12 mouse cellular contexts compared by ENCODE assay signal in the genomic region with DNA sequence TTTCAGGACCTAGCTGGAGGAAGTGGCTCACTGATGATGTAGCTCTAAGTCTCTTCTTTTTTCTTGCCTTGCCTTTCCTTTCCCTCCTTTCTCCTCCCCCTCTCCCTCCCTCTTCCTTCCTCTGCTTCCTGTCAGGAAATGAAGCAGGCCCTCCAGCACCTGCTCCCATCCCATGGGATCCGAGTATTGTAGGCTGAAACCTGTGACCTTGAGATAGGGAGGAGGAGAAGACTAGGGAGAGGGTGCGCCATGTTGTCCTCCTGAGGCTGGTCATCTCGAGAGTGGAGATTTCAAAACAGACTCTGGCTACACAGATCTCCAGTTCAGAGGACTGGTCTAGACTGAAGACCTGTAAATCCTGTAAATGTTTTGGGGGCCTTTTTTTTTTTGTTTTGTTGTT. TPM values are rescaled to one million over a fixed set of nuclear protein-coding genes. Genes with fewer than 3 reads are reported as not detected.
DNase-seq lines count a peak whose midpoint lies in the region; ATAC-seq and TF ChIP-seq lines count a peak whose summit lies in the region.
"Had no signal": no experiment of that assay in that cellular context is flagged by ENCODE, and none has a peak within 500 bp of the region (broad histone marks: within the 10 kb centered on the region; RNA-seq: fewer than 3 reads in every experiment).

No protein-coding gene starts in this region.

- no peaks in the 10 kb centered on the region for H3K27me3 ChIP-seq in heart, embryonic 11.5 days (ENCODE audit: control insufficient read depth, insufficient read depth, low read length)
- H3K27me3 ChIP-seq in liver, embryonic 13.5 days, result no peaks in the 10 kb centered on the region
- H3K27me3 ChIP-seq: embryonic facial prominence, embryonic 13.5 days; hindbrain, embryonic 15.5 days had no signal

- H3K36me3 ChIP-seq in heart, embryonic 11.5 days (ENCODE audit: control insufficient read depth, insufficient read depth, low read length), result no peaks in the 10 kb centered on the region
- no peaks in the 10 kb centered on the region for H3K36me3 ChIP-seq in ES-E14 (ENCODE audit: control insufficient read depth, insufficient read depth, low read length, poor library complexity, severe bottlenecking)
- H3K36me3 ChIP-seq in liver, embryonic 13.5 days, result no peaks in the 10 kb centered on the region
- H3K36me3 ChIP-seq: embryonic facial prominence, embryonic 13.5 days; hindbrain, embryonic 15.5 days had no signal

- H3K4me1 ChIP-seq in heart, embryonic 11.5 days (ENCODE audit: control insufficient read depth, insufficient read depth, low read length), result peaks cover 10% of the 10 kb centered on the region; the same call in 1 of the 2 replicates
- peaks cover 5 to 17% of the 10 kb centered on the region in 2 experiments; a peak in 3 of 4 replicates for H3K4me1 ChIP-seq in ES-E14 (ENCODE audit: control insufficient read depth in 2 of 2, insufficient read depth in 2 of 2, low read length in 2 of 2, poor library complexity in 1 of 2)
- peaks cover 51% of the 10 kb centered on the region for H3K4me1 ChIP-seq in liver, embryonic 13.5 days (replicated peaks)

- in situ Hi-C loops in ES-E14 (cut with MboI; ENCODE audit: low sequenced_read_pairs in 2 of 2, unreplicated experiment in 2 of 2), result loop anchor here in 1 of 2 experiments (10.0 kb wide), 2 partner anchors 163 to 283 kb away; no protein-coding TSS in a partner anchor

- peak; percentile 93 for DNase-seq in heart, adult 11 months
- DNase-seq in left cerebral cortex, postnatal 4 days, result peak; percentile 15
- no peak for DNase-seq in left cerebral cortex, adult 18-20 months (ENCODE audit: low spot score in 2 of 2)
- no peak for DNase-seq in ES-E14 (ENCODE audit: low read depth, low spot score)
- DNase-seq in liver, embryonic 13.5 days, result no peak
- DNase-seq: cerebellum, adult 18-20 months had no signal

- H3K9ac ChIP-seq in heart, embryonic 11.5 days (ENCODE audit: low read depth, low read length), result no peak overlapping the region
- peak overlapping the region; percentile 97; the same call in 1 of the 2 replicates for H3K9ac ChIP-seq in ES-E14 (ENCODE audit: insufficient read depth, low read depth, low read length, poor library complexity, severe bottlenecking)
- H3K9ac ChIP-seq in liver, embryonic 13.5 days, result no peak overlapping the region
- H3K9ac ChIP-seq: hindbrain, embryonic 15.5 days had no signal

- H3K4me2 ChIP-seq in heart, embryonic 11.5 days, result no peak overlapping the region
- peak overlapping the region; percentile 95; the same call in 1 of the 2 replicates for H3K4me2 ChIP-seq in liver, embryonic 13.5 days

- no peak overlapping the region for H3K27ac ChIP-seq in heart, embryonic 11.5 days (ENCODE audit: low read depth, low read length)
- peak overlapping the region; percentile 97; the same call in 1 of the 2 replicates for H3K27ac ChIP-seq in ES-E14 (ENCODE audit: insufficient read depth, low read depth, low read length, poor library complexity, severe bottlenecking)
- H3K27ac ChIP-seq in liver, embryonic 13.5 days, result peak overlapping the region; percentile 14; the same call in 1 of the 2 replicates
- H3K27ac ChIP-seq: hindbrain, embryonic 15.5 days had no signal

- no peak for ATAC-seq in heart, embryonic 11.5 days (replicated peaks; ENCODE audit: insufficient number of reproducible peaks, low FRiP score, low TSS enrichment)
- ATAC-seq in liver, embryonic 13.5 days (ENCODE audit: low read depth), result no peak
- no peak for ATAC-seq in megakaryocyte-erythroid progenitor cell, adult 5-6 weeks (replicated peaks; ENCODE audit: low FRiP score, low TSS enrichment, poor library complexity, severe bottlenecking)
- no peak for ATAC-seq in CD4-positive, CD25-positive, alpha-beta regulatory T cell, adult 4 months
- ATAC-seq: activated CD4-positive, CD25-positive, alpha-beta regulatory T cell, adult 4 months had no signal

- H3K4me3 ChIP-seq in heart, embryonic 11.5 days (ENCODE audit: low read depth, low read length), result no peak overlapping the region
- H3K4me3 ChIP-seq in ES-E14 (ENCODE audit: insufficient read depth in 1 of 2, low read depth in 1 of 2, low read length in 2 of 2, poor library complexity in 1 of 2, severe bottlenecking in 1 of 2), result peak overlapping the region; percentile 9 to 85; a peak in 1 of 4 replicates
- H3K4me3 ChIP-seq in liver, embryonic 13.5 days (replicated peaks), result no peak overlapping the region
- H3K4me3 ChIP-seq: hindbrain, embryonic 15.5 days had no signal

- intact Hi-C loops in left cerebral cortex, postnatal 4 days (cut with DNase I), result loop anchor here (5.0 kb wide), 2 partner anchors 160 to 305 kb away; no protein-coding TSS in a partner anchor

- 55% methylated on average over 3 of the region's 3 CpGs for WGBS in heart, embryonic 11.5 days (ENCODE audit: insufficient replicate concordance)
- 64% methylated on average over 3 of the region's 3 CpGs for WGBS in liver, embryonic 13.5 days (ENCODE audit: insufficient replicate concordance)

- no peaks in the 10 kb centered on the region for H3K9me3 ChIP-seq in heart, embryonic 11.5 days (replicated peaks; ENCODE audit: control insufficient read depth, low read length)
- no peaks in the 10 kb centered on the region for H3K9me3 ChIP-seq in ES-E14 (ENCODE audit: control insufficient read depth, insufficient read depth, low read depth, low read length)
- no peaks in the 10 kb centered on the region for H3K9me3 ChIP-seq in liver, embryonic 13.5 days (replicated peaks)
- H3K9me3 ChIP-seq: embryonic facial prominence, embryonic 13.5 days; hindbrain, embryonic 15.5 days had no signal

TF ChIP-seq in ES-E14, 5 proteins besides CTCF, POLR2A, EP300 and RAD21:
- no peak for TF ChIP-seq HCFC1 (IDR thresholded peaks at IDR 0.05; ENCODE audit: borderline replicate concordance, insufficient read depth, low read length)
- TF ChIP-seq MAFK (IDR thresholded peaks at IDR 0.05; ENCODE audit: insufficient read depth, low read depth, low read length), result no peak
- TF ChIP-seq CHD2 (IDR thresholded peaks at IDR 0.05; ENCODE audit: low read depth, low read length), result no peak
- TF ChIP-seq ZC3H11A (IDR thresholded peaks at IDR 0.05; ENCODE audit: borderline replicate concordance, low read depth, low read length), result no peak
- no peak for TF ChIP-seq ZNF384 (IDR thresholded peaks at IDR 0.05; ENCODE audit: low read depth, low read length)

RNA-seq across cellular contexts. Expression of gene Gtf2ird2, which starts 1.6 kb away (rescaled TPM):
- polyA plus RNA-seq in heart, embryonic 11.5 days (2014; fragmentation: Nextera tagmentation; extraction: Ambion mirVana), result 5.3 and 6.5 TPM in 2 replicates
- total RNA-seq in left cerebral cortex, postnatal 4 days (2021), result 10 to 100 TPM; 16.5 to 19.4 TPM
- total RNA-seq in left cerebral cortex, adult 18-20 months (2021), result 10 to 100 TPM; 14.9 to 17.6 TPM
- 2.2 and 2.3 TPM in 2 replicates for total RNA-seq in ES-E14 (2012; rRNA removed)
- 1.5 and 2.5 TPM in 2 replicates for polyA plus RNA-seq in liver, embryonic 13.5 days (2015; fragmentation: Nextera tagmentation; extraction: Ambion mirVana)
- total RNA-seq in megakaryocyte-erythroid progenitor cell, adult 5-6 weeks (2014; fragmentation: Nextera tagmentation), result 11.6 and 16.0 TPM in 2 replicates
- 8.6 and 9.0 TPM in 2 replicates for total RNA-seq in megakaryocyte-erythroid progenitor cell, adult 5-6 weeks (2017)
- 1 to 10 TPM; 6.4 to 6.7 TPM for polyA plus RNA-seq in CD4-positive, CD25-positive, alpha-beta regulatory T cell, adult 4 months (2017; shearing (Covaris generic))

RNA-seq across cellular contexts. Expression of gene Rcc1l, which starts 5.6 kb away (rescaled TPM):
- 21.0 and 21.8 TPM in 2 replicates for polyA plus RNA-seq in heart, embryonic 11.5 days (2014; fragmentation: Nextera tagmentation; extraction: Ambion mirVana)
- total RNA-seq in left cerebral cortex, postnatal 4 days (2021), result 10 to 100 TPM; 21.2 to 23.2 TPM
- total RNA-seq in left cerebral cortex, adult 18-20 months (2021), result 10 to 100 TPM; 14.1 to 15.7 TPM
- 26.0 and 30.9 TPM in 2 replicates for total RNA-seq in ES-E14 (2012; rRNA removed)
- 21.1 and 21.9 TPM in 2 replicates for polyA plus RNA-seq in liver, embryonic 13.5 days (2015; fragmentation: Nextera tagmentation; extraction: Ambion mirVana)
- 28.5 and 44.3 TPM in 2 replicates for total RNA-seq in megakaryocyte-erythroid progenitor cell, adult 5-6 weeks (2014; fragmentation: Nextera tagmentation)
- total RNA-seq in megakaryocyte-erythroid progenitor cell, adult 5-6 weeks (2017), result 8.8 and 9.8 TPM in 2 replicates
- 1 to 10 TPM; 1.7 to 2.6 TPM for polyA plus RNA-seq in CD4-positive, CD25-positive, alpha-beta regulatory T cell, adult 4 months (2017; shearing (Covaris generic))

RNA-seq across cellular contexts. Expression of gene Ncf1, which starts 47.3 kb away (rescaled TPM):
- polyA plus RNA-seq in heart, embryonic 11.5 days (2014; fragmentation: Nextera tagmentation; extraction: Ambion mirVana), result 1.8 and 2.2 TPM in 2 replicates
- total RNA-seq in left cerebral cortex, postnatal 4 days (2021), result 1 to 10 TPM; 2.5 to 3.7 TPM
- total RNA-seq in left cerebral cortex, adult 18-20 months (2021), result 1 to 10 TPM; 5.3 to 7.7 TPM
- total RNA-seq in ES-E14 (2012; rRNA removed), result 0.16 and 0.67 TPM in 2 replicates
- 8.1 and 9.3 TPM in 2 replicates for polyA plus RNA-seq in liver, embryonic 13.5 days (2015; fragmentation: Nextera tagmentation; extraction: Ambion mirVana)
- 1.7 and 12.8 TPM in 2 replicates for total RNA-seq in megakaryocyte-erythroid progenitor cell, adult 5-6 weeks (2014; fragmentation: Nextera tagmentation)
- 3.3 and 3.9 TPM in 2 replicates for total RNA-seq in megakaryocyte-erythroid progenitor cell, adult 5-6 weeks (2017)
- 10 to 100 TPM in 1 of 2 experiments, 1 to 10 TPM in 1; 8.8 to 15.8 TPM for polyA plus RNA-seq in CD4-positive, CD25-positive, alpha-beta regulatory T cell, adult 4 months (2017; shearing (Covaris generic))

Comparison
In these comparisons a context has a peak if more than half of its experiments do, and no peak if none do; other contexts are left out.
1. DNase-seq: peak in heart, adult 11 months (single experiment) and left cerebral cortex, postnatal 4 days (single experiment); none in left cerebral cortex, adult 18-20 months (0 of 2), ES-E14 (single experiment) and liver, embryonic 13.5 days (single experiment).
2. H3K4me3 ChIP-seq: peak in ES-E14 (2 of 2); none in heart, embryonic 11.5 days (single experiment) and liver, embryonic 13.5 days (single experiment).